Mouse (Mus musculus): Measurements from ENCODE around the gene Mtnr1a.
A peak's percentile ranks its signal among the peaks of the same experiment; 100 is the strongest.
"Not testable (repeated sequence)": the region's sequence is repeated elsewhere in the genome, so short reads cannot be mapped to it uniquely, and the experiment has no call there.

Gene Mtnr1a

DNA sequence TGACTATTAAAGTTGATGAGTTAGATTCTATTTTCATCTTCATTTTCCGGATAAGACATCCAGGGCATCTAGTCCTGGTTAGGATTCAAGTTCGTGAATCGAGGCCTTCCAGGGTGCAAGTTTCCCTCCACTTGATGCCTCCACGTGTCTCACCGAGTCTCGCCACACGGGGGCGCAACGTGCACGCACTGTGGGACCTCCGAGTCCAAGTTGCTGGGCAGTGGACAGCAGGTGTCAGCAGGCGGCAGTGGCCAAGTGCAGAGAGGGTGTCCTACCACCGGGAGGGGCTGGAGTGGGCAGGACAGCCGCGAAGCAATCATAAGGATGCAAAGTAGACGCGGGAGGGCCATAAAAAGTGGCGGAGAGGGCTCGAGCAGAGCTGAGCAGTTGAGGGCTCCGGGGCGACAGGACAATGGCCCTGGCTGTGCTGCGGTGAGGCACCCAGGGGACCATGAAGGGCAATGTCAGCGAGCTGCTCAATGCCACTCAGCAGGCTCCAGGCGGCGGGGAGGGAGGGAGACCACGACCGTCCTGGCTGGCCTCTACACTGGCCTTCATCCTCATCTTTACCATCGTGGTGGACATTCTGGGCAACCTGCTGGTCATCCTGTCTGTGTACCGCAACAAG lies at the start of gene Mtnr1a:
Gene Mtnr1a, plus strand, starts transcription at position 379 of the 628 bp plus-strand sequence.
- peak; percentile 91 to 93 for DNase-seq (ENCODE audit: low spot score in 2 of 2)

DNA sequence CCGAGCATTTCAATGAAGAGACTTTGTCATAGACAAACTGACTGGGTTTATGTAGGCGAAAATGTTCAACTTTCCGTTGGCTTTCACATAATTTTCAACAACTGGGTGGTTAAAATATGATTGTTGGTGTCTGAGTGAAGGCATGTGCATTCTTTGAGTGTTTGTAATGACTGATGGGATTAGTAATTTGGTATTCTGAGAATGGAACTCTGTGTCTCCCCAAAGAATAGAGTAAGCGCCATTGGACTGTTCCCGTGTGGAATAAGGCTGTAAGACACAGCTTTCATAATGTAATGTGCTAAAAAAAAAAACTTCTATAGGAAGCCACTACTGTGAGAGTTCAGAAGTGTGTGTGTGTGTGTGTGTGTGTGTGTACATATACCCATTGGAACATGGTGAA lies 49.7 kb upstream of the Mtnr1a start:
- DNase-seq (ENCODE audit: low spot score in 2 of 2), result no peak

DNA sequence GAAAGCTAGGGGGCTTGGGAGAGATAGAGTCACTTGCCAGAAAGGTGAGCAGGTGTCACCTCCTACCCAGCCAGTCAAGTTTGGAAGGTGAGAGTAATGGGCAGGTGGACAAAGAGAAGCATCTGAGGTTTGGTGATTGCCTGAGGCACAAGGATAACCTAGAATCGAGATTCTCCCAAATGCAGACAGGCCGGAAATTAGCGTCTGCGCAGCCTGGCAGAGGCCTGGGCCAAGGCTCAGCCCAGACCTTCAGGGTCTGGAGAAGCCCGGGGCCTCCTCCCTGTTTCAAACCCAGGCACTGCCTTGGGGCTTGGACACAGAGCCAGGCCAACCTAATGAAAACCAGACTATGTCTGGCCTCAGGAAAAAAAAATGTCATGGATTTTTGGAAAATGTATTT lies 47.8 kb upstream of the Mtnr1a start:
- no peak for DNase-seq (ENCODE audit: low spot score in 2 of 2)

DNA sequence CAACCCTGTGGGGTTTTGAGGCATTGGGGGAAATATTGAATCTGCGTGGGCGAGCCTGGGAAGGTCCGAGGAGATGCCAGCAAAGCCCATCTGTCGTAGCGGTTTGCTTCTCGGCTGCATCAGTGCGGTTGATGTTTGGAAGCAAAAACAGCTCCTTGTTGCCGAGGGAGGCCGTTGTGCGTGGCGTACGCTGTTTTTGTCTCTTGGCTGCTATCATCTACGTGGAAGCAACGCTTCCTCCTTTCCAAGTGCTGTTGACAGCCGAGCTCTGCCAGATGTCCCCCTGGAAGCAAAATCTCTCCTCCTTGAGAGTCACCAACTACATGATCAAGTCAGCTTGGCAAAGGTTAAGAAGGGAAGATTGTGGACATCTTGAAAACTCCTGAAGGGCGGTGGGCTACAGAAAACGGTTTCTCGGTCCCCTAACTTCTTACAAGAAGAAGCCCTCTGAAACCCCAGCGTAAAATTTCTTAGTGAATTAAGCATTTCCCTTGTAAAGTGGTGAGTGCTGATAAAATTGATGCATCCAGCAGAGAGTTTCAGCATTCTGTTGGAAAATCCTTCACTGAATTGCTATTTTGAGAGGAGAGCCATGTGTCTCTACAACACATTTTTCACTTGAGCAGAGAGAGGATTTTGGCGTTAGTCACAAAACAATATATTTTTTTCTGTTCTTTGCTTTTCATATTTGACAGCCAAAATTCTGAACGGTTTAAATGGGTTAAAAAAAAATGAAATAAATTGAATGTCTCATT lies 46.8 kb upstream of the Mtnr1a start:
- peak; percentile 61 to 76 for DNase-seq (ENCODE audit: low spot score in 2 of 2)

DNA sequence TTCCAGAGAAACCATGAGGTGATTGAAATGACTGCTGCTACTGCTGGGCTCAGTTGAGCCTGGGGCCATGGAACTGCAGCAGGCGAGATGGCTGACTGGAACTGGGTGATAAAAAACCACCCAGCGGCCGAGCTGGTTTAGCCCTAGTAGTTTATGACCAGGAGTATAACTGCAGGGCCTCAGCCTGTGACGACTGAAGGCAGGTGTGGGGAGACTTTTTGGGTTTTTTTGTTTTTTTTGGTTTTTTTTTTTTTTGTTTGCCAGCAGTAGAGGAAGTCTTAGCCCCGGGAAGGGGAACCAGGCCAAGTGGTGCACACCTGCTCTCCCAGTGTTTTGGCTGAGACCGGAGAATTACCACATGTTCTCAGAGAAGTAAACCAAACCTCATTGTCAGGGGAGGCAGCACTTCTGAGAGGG lies 40.8 kb upstream of the Mtnr1a start:
- no peak for DNase-seq (ENCODE audit: low spot score in 2 of 2)

DNA sequence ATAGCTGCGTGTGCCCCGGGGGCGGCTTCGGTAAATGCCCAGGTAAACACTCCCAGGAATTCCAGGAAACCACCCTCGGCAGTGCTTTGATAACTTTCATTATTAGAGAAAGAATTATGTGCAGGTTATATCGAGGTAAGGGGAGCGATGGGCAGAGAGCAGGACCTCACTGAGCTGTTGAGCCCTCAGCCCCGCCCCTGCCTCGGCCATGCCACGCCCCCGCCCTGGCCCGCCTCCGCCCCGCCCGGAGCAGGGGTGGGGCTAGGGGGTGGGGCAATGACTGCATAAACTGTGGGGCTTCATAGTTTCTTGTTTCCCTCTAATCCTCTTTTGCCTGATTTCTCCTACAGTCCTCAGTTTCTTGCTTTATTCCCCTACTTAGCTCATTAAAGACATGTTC lies 30.6 kb upstream of the Mtnr1a start:
- DNase-seq (ENCODE audit: low spot score in 2 of 2), result no peak

DNA sequence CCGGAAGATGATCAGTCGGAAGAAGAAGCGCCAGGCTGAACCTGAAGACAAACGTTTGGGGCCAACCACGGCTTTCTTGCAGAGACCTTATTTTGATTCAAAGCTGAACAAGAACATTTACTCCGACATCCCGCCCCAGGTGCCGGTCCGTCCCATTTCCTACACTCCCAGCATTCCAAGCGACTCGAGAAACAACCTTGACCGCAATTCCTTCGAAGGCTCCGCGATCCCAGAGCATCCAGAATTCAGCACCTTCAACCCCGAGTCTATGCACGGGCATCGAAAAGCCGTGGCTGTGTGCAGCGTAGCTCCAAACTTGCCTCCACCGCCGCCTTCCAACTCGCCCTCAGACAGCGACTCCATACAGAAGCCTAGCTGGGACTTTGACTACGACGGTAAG lies 24.8 kb upstream of the Mtnr1a start:
- DNase-seq (ENCODE audit: low spot score in 2 of 2), result no peak

DNA sequence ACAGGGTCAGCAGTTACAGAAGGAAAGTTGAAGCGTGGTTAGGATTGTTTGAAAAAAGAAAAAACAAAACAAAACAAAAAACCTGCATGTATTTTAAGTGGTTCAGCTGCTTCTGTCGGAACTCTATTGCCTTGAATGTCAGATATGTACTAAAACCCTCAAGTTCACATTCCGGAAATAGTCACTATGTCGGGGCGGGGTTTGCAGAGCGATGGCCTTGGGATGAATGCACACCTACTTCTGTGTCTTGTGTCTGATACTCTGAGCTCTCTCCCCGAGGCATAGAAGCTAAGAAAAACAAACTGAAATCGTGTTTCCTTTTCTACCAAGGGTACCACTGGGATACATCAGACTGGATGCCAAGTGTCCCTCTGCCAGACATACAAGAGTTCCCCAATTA lies 18.5 kb upstream of the Mtnr1a start:
- DNase-seq (ENCODE audit: low spot score in 2 of 2), result no peak

DNA sequence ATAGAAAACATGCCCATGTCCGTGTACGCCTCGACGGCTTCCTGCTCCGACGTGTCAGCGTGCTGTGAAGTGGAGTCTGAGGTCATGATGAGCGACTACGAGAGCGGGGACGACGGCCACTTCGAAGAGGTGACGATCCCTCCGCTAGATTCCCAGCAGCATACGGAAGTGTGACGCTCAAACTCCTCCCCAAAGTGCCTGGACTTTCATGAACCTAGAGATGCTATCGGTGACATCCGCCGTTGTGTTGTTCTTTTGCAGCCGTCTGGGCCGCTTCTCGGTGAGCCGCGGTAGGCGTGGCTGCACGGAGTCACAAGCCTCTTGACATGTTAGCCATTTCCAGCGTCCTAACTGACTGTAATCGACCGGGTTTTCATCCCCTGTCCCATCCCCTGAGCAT lies 17.7 kb upstream of the Mtnr1a start:
- DNase-seq (ENCODE audit: low spot score in 2 of 2), result no peak

DNA sequence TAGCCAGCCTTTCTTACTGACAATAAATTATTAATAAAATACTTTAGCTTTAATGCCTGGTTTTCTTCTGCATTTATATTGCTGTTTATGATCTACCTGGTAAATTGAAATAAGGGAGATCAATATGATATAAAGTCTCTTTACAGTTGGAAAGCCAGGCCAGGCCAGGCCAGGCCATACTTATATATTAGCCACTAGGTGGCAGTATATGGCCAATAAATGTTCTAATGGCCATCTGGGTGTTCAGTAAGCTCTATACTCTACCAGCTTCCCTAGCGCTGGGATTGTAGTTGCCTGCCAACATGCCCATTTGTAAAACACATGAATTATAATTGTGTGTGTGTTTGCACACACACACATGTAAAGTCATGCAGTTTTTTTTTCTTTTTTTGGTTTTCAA lies 16.7 kb upstream of the Mtnr1a start:
- DNase-seq (ENCODE audit: low spot score in 2 of 2), result no peak

DNA sequence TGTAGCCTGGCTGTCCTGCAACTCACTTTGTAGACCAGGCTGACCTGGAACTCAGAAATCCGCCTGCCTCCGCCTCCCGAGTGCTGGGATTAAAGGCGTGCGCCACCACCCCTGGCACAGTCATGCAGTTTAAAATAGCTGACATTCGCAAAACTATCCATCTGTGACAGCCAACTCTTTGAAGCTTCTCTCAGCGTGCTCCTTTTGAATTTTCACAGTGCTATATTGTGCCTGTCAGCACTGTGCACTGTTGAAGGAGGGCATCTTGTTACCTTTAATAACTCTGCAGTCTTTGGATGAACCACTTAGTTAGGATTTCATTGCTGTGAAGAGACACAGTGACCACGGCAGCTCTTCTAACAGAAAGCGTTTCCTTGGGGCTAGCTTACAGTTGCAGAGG lies 16.3 kb upstream of the Mtnr1a start:
- DNase-seq (ENCODE audit: low spot score in 2 of 2), result peak in 1 of 2 experiments; percentile 9

DNA sequence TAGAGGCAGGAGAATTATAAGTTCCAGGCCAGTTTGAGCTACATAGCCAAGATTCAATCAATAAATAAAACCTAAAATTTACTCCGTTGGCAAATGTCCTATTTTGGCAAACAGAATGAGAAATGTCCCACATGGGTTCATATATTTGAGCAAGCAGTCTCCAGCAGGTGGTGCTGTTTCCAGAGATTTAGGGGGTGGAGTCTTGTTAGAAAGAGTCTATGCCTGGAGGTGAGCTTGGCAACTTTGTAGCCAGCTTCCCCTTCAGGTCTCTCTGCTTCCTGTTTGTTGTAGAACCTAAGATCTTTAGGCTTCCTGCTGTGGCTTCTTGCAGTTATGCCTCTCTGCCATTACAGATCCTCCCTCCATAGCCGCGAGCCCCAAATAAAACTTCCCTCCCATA lies 13.4 kb upstream of the Mtnr1a start:
- no peak for DNase-seq (ENCODE audit: low spot score in 2 of 2)

DNA sequence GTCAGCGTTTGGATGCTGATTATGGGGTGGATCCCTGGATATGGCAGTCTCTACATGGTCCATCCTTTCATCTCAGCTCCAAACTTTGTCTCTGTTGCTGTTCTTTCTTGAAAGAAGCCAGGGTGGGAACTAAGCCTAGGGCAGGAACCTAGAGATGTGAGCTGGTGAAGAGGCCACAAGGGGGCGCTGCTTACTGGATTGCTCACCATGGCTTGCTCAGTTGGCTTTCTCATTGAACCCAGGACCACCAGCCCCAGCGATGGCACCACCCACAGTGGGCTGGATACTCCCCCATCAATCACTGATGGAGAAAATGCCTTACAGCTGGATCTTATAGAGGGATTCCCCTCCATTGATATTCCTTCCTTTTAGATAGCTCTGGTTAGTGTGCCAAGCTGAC lies 12.1 kb upstream of the Mtnr1a start:
- DNase-seq (ENCODE audit: low spot score in 2 of 2), result no peak

DNA sequence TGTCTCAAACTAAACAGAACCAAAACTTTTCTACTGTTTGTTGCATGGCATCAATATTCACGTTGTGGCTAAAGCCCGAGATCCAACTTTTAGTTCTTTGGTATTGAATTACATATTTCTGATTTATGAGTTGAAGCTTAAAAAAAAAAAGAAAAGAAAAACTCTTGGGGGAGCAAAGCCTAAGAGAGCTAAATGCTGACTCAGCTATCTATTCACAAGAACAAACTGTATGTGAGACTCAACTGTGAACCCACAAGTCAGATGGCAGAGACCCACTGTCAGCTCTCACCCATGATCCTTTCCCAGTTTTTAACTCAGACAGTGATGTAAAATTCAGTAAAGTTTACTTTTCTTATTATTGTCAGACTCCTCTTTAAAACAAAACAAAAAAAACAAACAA lies 8.9 kb upstream of the Mtnr1a start:
- no peak for DNase-seq (ENCODE audit: low spot score in 2 of 2)

DNA sequence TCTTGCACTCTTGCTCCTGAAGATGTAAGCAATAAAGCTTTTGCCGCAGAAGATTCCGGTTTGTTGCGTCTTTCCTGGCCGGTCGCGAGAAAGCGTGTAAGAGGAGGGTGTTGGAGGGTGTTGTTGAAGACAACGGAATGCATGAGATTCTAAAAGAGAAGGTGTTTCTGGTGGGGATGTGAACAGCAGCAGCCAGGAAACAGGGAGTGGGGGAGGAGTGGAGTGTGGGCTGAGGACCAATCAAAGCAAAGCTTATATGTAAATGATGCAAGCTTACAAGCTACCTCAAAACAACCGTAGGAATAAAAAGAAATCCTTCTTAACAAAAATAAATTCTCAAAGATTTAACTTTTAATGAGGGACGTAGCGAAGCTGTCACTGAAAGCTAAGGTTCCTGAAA lies 6.6 kb upstream of the Mtnr1a start:
- no peak for DNase-seq (ENCODE audit: low spot score in 2 of 2)

DNA sequence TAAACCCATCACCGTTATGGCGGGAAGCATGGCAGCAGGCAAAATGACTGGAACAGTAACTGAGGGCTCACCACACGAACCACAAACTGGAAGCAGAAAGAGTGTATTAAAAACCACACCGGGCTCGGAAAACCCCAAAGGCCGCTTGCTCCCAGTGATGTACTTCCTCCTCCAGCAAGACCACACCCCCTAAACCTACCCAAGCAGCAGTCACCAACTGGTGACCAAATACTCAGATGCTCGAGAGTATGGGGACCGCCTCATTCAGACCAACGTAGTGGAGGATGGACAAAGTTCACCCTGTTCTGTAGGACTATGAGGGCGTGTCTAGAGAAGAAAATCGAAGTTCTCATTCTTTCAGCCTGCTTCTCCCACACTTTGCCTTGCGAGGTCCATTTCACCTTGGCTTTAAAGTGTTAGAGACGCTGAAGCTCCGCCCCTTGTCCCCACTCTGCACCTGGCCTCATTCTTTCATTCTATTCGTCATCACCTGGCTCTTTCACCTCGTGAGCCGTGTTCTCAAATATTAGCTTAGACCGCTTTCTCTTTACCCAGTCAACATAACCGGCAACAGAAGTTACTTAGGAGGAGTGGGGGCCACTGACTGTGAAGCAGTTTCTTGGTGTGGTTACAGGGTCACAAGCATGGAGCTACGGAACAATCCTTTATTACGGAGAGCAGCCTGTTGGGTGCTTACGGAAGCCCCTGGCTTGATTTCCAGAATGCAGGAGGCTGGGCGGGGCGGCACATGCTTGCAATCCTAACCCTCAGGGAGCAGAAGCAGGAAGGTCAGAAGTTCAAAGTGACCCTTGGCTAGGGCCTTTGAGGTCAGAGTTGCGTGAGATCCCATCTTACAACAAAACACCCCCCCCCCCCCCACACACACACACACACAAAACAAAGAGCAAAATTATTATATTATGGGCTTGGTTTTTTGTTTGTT lies 5.7 kb upstream of the Mtnr1a start:
- DNase-seq (ENCODE audit: low spot score in 2 of 2), result no peak

DNA sequence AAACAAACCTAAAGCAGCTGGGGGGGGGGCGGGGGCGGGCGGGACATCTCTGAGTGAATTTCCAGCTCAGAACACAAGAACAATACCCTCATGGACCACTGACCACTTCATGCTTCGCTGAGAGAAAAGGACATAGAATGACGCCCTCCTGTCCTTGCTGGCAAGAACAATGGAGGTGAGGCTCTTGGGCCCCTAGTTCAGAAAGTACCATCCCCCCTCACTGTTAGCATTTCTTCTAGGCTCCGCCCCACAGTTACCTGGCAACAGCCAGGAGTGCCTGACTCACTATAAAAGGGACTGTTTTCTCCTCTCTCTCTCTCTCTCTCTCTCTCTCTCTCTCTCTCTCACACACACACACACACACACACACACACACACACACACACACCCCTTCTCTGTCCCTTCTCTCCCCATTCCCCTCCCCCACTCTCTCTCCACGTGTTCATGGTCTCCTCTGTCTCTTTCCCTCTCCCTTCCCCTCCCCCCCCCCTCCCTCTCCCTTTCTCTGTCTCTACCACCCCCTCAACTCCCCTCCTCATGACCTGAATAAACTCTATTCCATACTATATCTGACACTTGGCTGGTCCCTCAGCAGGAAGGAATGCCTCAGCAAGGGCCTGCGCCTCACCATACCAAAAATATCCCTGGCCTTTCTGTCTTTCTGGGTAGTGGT lies 4.6 kb upstream of the Mtnr1a start:
- DNase-seq (ENCODE audit: low spot score in 2 of 2), result no peak

DNA sequence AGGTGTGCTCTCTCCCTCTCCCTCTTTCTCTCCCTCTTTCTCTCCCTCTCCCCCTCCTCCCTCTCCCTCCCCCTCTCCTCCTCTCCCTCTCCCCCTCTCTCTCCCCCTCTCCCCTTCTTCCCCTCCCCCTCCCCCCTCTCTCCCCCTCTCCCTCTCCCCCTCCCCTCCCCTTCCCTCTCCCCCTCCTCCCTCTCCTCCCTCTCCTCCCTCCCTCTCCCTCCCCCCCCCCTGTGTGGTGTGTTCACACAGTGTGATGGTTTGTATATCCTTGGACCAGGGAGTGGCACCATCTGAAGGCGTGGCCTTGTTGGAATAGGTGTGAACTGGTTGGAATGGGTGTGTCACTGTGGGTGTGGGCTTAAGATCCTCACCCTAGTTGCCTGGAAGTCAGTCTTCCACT lies 3.5 kb upstream of the Mtnr1a start:
- DNase-seq (ENCODE audit: low spot score in 2 of 2), result not testable (repeated sequence)

DNA sequence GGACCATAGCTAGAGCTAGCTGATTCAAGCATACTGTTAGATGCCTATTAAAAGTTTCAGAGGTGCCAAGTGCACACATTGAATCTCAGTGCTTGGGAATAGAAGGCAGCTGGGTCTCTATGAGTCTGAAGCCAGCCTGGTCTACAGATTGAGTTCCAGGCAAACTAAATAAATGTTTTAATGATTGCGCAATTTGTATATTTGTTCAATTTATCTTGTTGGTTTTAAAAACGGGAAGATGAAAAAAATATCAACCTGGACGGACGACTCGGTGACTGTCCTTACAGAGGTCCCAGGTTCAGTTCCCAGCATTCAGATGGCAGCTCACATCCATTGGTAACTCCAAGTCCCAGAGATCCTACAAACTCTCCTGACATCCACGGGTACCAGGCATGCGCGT lies 2.0 kb downstream of the Mtnr1a start:
- DNase-seq (ENCODE audit: low spot score in 2 of 2), result no peak

DNA sequence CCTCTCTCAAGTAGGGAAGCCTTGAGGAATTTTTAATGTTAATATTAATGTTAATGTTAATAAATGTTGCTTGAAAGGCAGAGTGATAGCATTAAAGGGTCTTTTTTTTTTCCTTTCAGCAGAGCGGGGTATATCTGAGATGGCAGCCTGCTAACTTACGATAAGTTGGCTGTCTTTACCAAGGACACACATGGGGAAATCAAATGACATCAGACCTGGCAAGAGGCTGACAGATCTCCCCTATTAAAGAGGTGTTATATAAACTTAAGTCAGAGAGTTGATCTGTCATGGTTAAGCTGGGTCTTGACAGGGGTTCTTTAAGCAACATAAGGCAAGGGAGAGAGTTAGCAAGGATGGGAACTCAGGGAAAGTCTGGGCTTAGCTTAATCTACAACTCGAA lies 11.9 kb downstream of the Mtnr1a start:
- DNase-seq (ENCODE audit: low spot score in 2 of 2), result no peak

DNA sequence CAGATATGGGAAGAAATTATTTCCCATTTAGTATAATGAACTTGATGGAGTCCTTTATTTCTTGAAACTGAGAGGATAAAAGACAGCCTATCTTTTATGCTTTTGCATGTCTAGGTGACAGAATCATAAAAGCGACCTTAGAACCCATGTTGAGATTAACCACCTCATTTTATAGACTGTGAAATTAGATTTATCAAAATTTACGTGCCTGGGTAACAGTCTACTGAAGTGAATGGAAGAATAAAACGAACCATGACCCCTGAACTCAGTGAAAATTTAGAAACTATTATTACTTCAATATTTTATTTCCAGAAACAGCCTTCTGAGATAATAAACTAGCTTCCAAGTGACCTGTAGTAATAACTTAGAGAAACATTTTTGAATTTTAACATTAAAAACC lies 24.7 kb downstream of the Mtnr1a start:
- DNase-seq (ENCODE audit: low spot score in 2 of 2), result no peak

All from frontal cortex, postnatal 36 days (tissue).